Mouse (Mus musculus): ENCODE results near the gene Trim2.

Trim2 gene

GRCm38 (mm10) chr3:84189629-84190173, 117.0 kb downstream of the Trim2 start:
- in situ Hi-C loops (cut with MboI; ENCODE audit: low pct_unique_long_range_greater_than_20kb in 1 of 2, low sequenced_read_pairs in 2 of 2, unreplicated experiment in 1 of 2): loop anchor here in 1 of 2 experiments (25.0 kb wide), 1 partner anchor 348 kb away; no protein-coding TSS in a partner anchor

GRCm38 (mm10) chr3:84181717-84182116, 125.0 kb downstream of the Trim2 start:
- in situ Hi-C loops (cut with MboI; ENCODE audit: low pct_unique_long_range_greater_than_20kb in 1 of 2, low sequenced_read_pairs in 2 of 2, unreplicated experiment in 1 of 2): loop anchor here in 1 of 2 experiments (25.0 kb wide), 1 partner anchor 356 kb away; no protein-coding TSS in a partner anchor

- in situ Hi-C loops (cut with MboI; ENCODE audit: low pct_unique_long_range_greater_than_20kb in 1 of 2, low sequenced_read_pairs in 2 of 2, unreplicated experiment in 1 of 2): loop anchor here in 1 of 2 experiments (25.0 kb wide), 1 partner anchor 356 kb away; no protein-coding TSS in a partner anchor
These were observed 125.6 kb downstream of the Trim2 start for GRCm38 (mm10) chr3:84181102-84181501.

GRCm38 (mm10) chr3:84180304-84180703, 126.4 kb downstream of the Trim2 start:
- in situ Hi-C loops (cut with MboI; ENCODE audit: low pct_unique_long_range_greater_than_20kb in 1 of 2, low sequenced_read_pairs in 2 of 2, unreplicated experiment in 1 of 2): loop anchor here in 1 of 2 experiments (25.0 kb wide), 1 partner anchor 357 kb away; no protein-coding TSS in a partner anchor

GRCm38 (mm10) chr3:84177834-84178233, 128.8 kb downstream of the Trim2 start:
- in situ Hi-C loops (cut with MboI; ENCODE audit: low pct_unique_long_range_greater_than_20kb in 1 of 2, low sequenced_read_pairs in 2 of 2, unreplicated experiment in 1 of 2): loop anchor here (5.0 to 25.0 kb wide), 3 partner anchors 124 to 359 kb away; no protein-coding TSS in a partner anchor

- in situ Hi-C loops (cut with MboI; ENCODE audit: low pct_unique_long_range_greater_than_20kb in 1 of 2, low sequenced_read_pairs in 2 of 2, unreplicated experiment in 1 of 2): loop anchor here (5.0 to 25.0 kb wide), 3 partner anchors 127 to 362 kb away; no protein-coding TSS in a partner anchor
These were observed 131.1 kb downstream of the Trim2 start for GRCm38 (mm10) chr3:84175337-84176315.

- in situ Hi-C loops (cut with MboI; ENCODE audit: low pct_unique_long_range_greater_than_20kb in 1 of 2, low sequenced_read_pairs in 2 of 2, unreplicated experiment in 1 of 2): no loop called here
These were observed 133.0 kb downstream of the Trim2 start, which contains the start of gene Gm6525 for GRCm38 (mm10) chr3:84173581-84174154. Gm6525 (plus strand) TSS chr3:84174104.

- in situ Hi-C loops (cut with MboI; ENCODE audit: low pct_unique_long_range_greater_than_20kb in 1 of 2, low sequenced_read_pairs in 2 of 2, unreplicated experiment in 1 of 2): no loop called here
These were observed 134.3 kb downstream of the Trim2 start for GRCm38 (mm10) chr3:84172406-84172805.

GRCm38 (mm10) chr3:84169393-84170005, 137.2 kb downstream of the Trim2 start:
- in situ Hi-C loops (cut with MboI; ENCODE audit: low pct_unique_long_range_greater_than_20kb in 1 of 2, low sequenced_read_pairs in 2 of 2, unreplicated experiment in 1 of 2): no loop called here

- in situ Hi-C loops (cut with MboI; ENCODE audit: low pct_unique_long_range_greater_than_20kb in 1 of 2, low sequenced_read_pairs in 2 of 2, unreplicated experiment in 1 of 2): no loop called here
These were observed 137.7 kb downstream of the Trim2 start for GRCm38 (mm10) chr3:84168943-84169342.

- in situ Hi-C loops (cut with MboI; ENCODE audit: low pct_unique_long_range_greater_than_20kb in 1 of 2, low sequenced_read_pairs in 2 of 2, unreplicated experiment in 1 of 2): no loop called here
These were observed 140.6 kb downstream of the Trim2 start for GRCm38 (mm10) chr3:84166073-84166472.

GRCm38 (mm10) chr3:84165391-84165790, 141.3 kb downstream of the Trim2 start:
- in situ Hi-C loops (cut with MboI; ENCODE audit: low pct_unique_long_range_greater_than_20kb in 1 of 2, low sequenced_read_pairs in 2 of 2, unreplicated experiment in 1 of 2): no loop called here

GRCm38 (mm10) chr3:84157559-84158350, 148.9 kb downstream of the Trim2 start:
- in situ Hi-C loops (cut with MboI; ENCODE audit: low pct_unique_long_range_greater_than_20kb in 1 of 2, low sequenced_read_pairs in 2 of 2, unreplicated experiment in 1 of 2): no loop called here

GRCm38 (mm10) chr3:84157011-84157410, 149.7 kb downstream of the Trim2 start:
- in situ Hi-C loops (cut with MboI; ENCODE audit: low pct_unique_long_range_greater_than_20kb in 1 of 2, low sequenced_read_pairs in 2 of 2, unreplicated experiment in 1 of 2): no loop called here

GRCm38 (mm10) chr3:84156105-84156504, 150.6 kb downstream of the Trim2 start:
- in situ Hi-C loops (cut with MboI; ENCODE audit: low pct_unique_long_range_greater_than_20kb in 1 of 2, low sequenced_read_pairs in 2 of 2, unreplicated experiment in 1 of 2): no loop called here

GRCm38 (mm10) chr3:84155558-84156006, 151.1 kb downstream of the Trim2 start, which contains the start of gene Mnd1:
Mnd1 (minus strand) TSS chr3:84155786.
- in situ Hi-C loops (cut with MboI; ENCODE audit: low pct_unique_long_range_greater_than_20kb in 1 of 2, low sequenced_read_pairs in 2 of 2, unreplicated experiment in 1 of 2): no loop called here

- in situ Hi-C loops (cut with MboI; ENCODE audit: low pct_unique_long_range_greater_than_20kb in 1 of 2, low sequenced_read_pairs in 2 of 2, unreplicated experiment in 1 of 2): no loop called here
These were observed 151.5 kb downstream of the Trim2 start for GRCm38 (mm10) chr3:84155146-84155545.
